Mouse (Mus musculus) kidney, adult 2 months (tissue): ENCODE measurements around the gene Slc6a14. TPM values are rescaled to one million over a fixed set of nuclear protein-coding genes. Genes with fewer than 3 reads are reported as not detected.

Experiments used
- DNase-seq: peaks from one replicate; pipeline ENCODE4 v3.0.0; 2021
- H3K27ac ChIP-seq: fragments of 200-500 bp; 2 replicates; pipeline ENCODE4 v1.5.1; 2012; ENCODE audit warnings: low read depth, low read length, control low read depth, inconsistent platforms; ENCODE audit not compliant: insufficient read depth
- H3K27me3 ChIP-seq: fragments of 200-500 bp; replicated peaks from 2 replicates; pipeline ENCODE4 v1.6.1; 2012; ENCODE audit warnings: mild to moderate bottlenecking, moderate library complexity, low read length, inconsistent platforms; ENCODE audit not compliant: control insufficient read depth, insufficient read depth
- H3K36me3 ChIP-seq: fragments of 200-500 bp; 2 replicates; pipeline ENCODE4 v1.6.1; 2012; ENCODE audit warnings: mild to moderate bottlenecking, moderate library complexity, low read length, inconsistent platforms; ENCODE audit not compliant: control insufficient read depth, insufficient read depth
- H3K4me1 ChIP-seq: fragments of 200-500 bp; 2 replicates; pipeline ENCODE4 v1.6.1; 2011; ENCODE audit warnings: low read length; ENCODE audit not compliant: control insufficient read depth, insufficient read depth
- H3K4me3 ChIP-seq: fragments of 200-500 bp; 2 replicates; pipeline ENCODE4 v1.5.1; 2011; ENCODE audit warnings: mild to moderate bottlenecking, low read depth, low read length, control low read depth; ENCODE audit not compliant: insufficient read depth
- CTCF ChIP-seq: fragments of 200-500 bp; conservative IDR thresholded peaks from 2 replicates; pipeline ENCODE4 v1.5.1; 2011; ENCODE audit warnings: low read depth, mild to moderate bottlenecking, control low read depth, low read length, moderate library complexity, mixed read lengths; ENCODE audit not compliant: insufficient read depth, insufficient read length
- POLR2A ChIP-seq: fragments of 200-500 bp; IDR thresholded peaks from one replicate; pipeline ENCODE4 v1.6.1; 2011; ENCODE audit warnings: low read depth, low read length, control low read depth
- polyA plus RNA-seq: library from polyadenylated mRNA; depleted of rRNA; stranded (reverse); fragments of >200 nt; gene quantifications from 2 replicates; pipeline ENCODE4 v1.2.3, GENCODE M21; 2012; rRNA removed

The Slc6a14 gene
- polyA plus RNA-seq, 1 experiment = 0.05 TPM

GRCm38 (mm10) chrX:21744997-21745396 lies 30.3 kb downstream of the Slc6a14 start, which contains the start of gene Gm28269:
TSS of gene Gm28269 (minus strand) at chrX:21745097.
- DNase-seq = no peak
- Histone ChIP-seq H3K36me3 (no peaks in the 10 kb centered on the region), H3K27ac (no peak within 1 kb of the TSS), H3K27me3 (no peaks in the 10 kb centered on the region), H3K4me1 (no peaks in the 10 kb centered on the region), H3K4me3 (no peak within 1 kb of the TSS)
- TF ChIP-seq POLR2A (no peak), CTCF (no peak)

Other genes with a start within 250 kb of the Slc6a14 start
- gene Agtr2, start 230.4 kb upstream of the Slc6a14 start, polyA plus RNA-seq = 0.05 and 0.14 TPM in 2 replicates
- gene Gm28269, start 30.2 kb downstream of the Slc6a14 start, polyA plus RNA-seq = not detected in 2 replicates